Mouse (Mus musculus): Measurements from ENCODE around the gene Ruvbl2. TPM values are rescaled to one million over a fixed set of nuclear protein-coding genes. Genes with fewer than 3 reads are reported as not detected.

The Ruvbl2 gene
- polyA plus RNA-seq, 1 experiment from 2014 or later: 171 TPM

DNA sequence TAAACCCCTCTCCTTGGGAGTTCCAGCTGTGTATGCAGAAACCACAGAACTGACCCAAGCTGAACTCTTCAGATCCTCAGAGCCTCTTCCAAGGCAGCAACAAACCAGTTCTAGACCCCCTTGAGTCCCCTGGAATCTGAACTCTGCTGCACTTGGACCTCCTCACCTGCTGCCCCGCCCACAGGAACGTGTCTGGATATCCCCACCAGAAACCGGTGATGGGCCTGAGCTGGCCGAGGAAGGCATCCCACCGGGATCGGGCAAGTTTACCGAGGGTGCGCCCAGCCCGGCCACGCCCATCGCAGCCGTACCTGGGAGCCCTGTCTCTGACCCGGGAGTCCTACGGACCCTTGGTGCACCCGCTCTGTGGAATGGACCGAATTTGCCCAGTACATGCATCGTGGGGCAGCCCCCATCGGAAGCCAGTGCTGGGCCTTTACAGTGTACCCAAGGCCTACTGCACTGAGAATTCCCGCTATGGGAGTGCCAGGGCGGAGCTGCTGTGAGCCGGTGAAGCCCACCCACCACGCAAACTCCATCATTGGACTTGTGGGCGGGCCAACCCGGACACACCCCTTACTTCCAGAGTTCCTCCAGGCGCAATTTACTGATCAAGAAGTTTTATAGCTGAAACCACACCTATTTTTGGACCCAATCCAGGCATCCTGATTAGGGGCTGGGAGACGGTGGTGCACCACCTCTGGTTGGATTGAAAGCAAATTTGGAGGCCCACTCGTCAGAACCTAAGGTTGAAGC lies 17.9 kb downstream of the Ruvbl2 start:
- ATAC-seq (ENCODE audit: low FRiP score): no peak
- Histone ChIP-seq H3K27ac (ENCODE audit: low read depth, low read length) (no peak overlapping the region), H3K9me3 (ENCODE audit: control insufficient read depth, low read length) (no peaks in the 10 kb centered on the region), H3K36me3 (ENCODE audit: control insufficient read depth, insufficient read depth, low read length) (peaks cover 29% of the 10 kb centered on the region), H3K4me3 (ENCODE audit: low read depth, low read length) (no peak overlapping the region), H3K4me1 (ENCODE audit: control insufficient read depth, insufficient read depth, low read length) (no peaks in the 10 kb centered on the region), H3K9ac (ENCODE audit: low read length) (no peak overlapping the region), H3K4me2 (no peak overlapping the region), H3K27me3 (ENCODE audit: control insufficient read depth, insufficient read depth, low read length) (peaks cover 53% of the 10 kb centered on the region)
- WGBS: 13% methylated on average over 27 of the region's 27 CpGs
- peak; percentile 83 for DNase-seq (ENCODE audit: low spot score, missing footprints)

GRCm38 (mm10) chr7:45417962-45418492 lies 19.9 kb downstream of the Ruvbl2 start:
- peaks cover 73% of the 10 kb centered on the region for H3K27me3 ChIP-seq (ENCODE audit: control insufficient read depth, insufficient read depth, low read length)
- no peak overlapping the region for H3K9ac ChIP-seq (ENCODE audit: low read length)
- peaks cover 16% of the 10 kb centered on the region for H3K36me3 ChIP-seq (ENCODE audit: control insufficient read depth, insufficient read depth, low read length)
- peaks cover 4% of the 10 kb centered on the region for H3K4me1 ChIP-seq (ENCODE audit: control insufficient read depth, insufficient read depth, low read length)
- no peak for ATAC-seq (ENCODE audit: low FRiP score)
- H3K4me2 ChIP-seq: no peak overlapping the region
- H3K9me3 ChIP-seq (ENCODE audit: control insufficient read depth, low read length): no peaks in the 10 kb centered on the region
- H3K4me3 ChIP-seq (ENCODE audit: low read depth, low read length): no peak overlapping the region
- no peak overlapping the region for H3K27ac ChIP-seq (ENCODE audit: low read depth, low read length)
- WGBS: 12% methylated on average over 13 of the region's 13 CpGs
- peak; percentile 85 for DNase-seq (ENCODE audit: low spot score, missing footprints)

DNA sequence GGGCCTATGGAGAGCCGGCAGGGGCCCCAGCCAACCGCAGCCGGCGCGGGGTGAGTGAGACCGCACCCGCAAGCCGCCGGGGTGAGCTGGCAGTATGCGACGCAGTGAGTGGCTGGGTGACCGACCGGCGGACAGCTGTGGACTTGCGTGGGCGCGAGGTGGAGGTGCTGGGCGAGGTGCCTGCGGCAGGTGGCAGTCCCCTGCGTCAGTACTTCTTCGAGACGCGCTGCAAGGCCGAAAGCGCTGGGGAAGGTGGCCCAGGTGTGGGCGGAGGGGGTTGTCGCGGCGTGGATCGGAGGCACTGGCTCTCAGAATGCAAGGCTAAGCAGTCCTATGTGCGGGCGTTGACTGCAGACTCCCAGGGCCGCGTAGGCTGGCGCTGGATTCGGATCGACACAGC lies 22.3 kb downstream of the Ruvbl2 start:
- H3K4me3 ChIP-seq (ENCODE audit: low read depth, low read length): no peak overlapping the region
- WGBS: 11% methylated on average over 37 of the region's 37 CpGs
- no peak overlapping the region for H3K27ac ChIP-seq (ENCODE audit: low read depth, low read length)
- no peak overlapping the region for H3K9ac ChIP-seq (ENCODE audit: low read length)
- no peaks in the 10 kb centered on the region for H3K36me3 ChIP-seq (ENCODE audit: control insufficient read depth, insufficient read depth, low read length)
- no peak for DNase-seq (ENCODE audit: low spot score, missing footprints)
- no peak for ATAC-seq (ENCODE audit: low FRiP score)
- H3K9me3 ChIP-seq (ENCODE audit: control insufficient read depth, low read length): no peaks in the 10 kb centered on the region
- peaks cover 88% of the 10 kb centered on the region for H3K27me3 ChIP-seq (ENCODE audit: control insufficient read depth, insufficient read depth, low read length)
- no peak overlapping the region for H3K4me2 ChIP-seq
- peaks cover 4% of the 10 kb centered on the region for H3K4me1 ChIP-seq (ENCODE audit: control insufficient read depth, insufficient read depth, low read length)

- no peak overlapping the region for H3K4me3 ChIP-seq (ENCODE audit: low read depth, low read length)
- peaks cover 4% of the 10 kb centered on the region for H3K4me1 ChIP-seq (ENCODE audit: control insufficient read depth, insufficient read depth, low read length)
- H3K36me3 ChIP-seq (ENCODE audit: control insufficient read depth, insufficient read depth, low read length): no peaks in the 10 kb centered on the region
- H3K27ac ChIP-seq (ENCODE audit: low read depth, low read length): no peak overlapping the region
- 40% methylated on average over 12 of the region's 12 CpGs for WGBS
- H3K9ac ChIP-seq (ENCODE audit: low read length): no peak overlapping the region
- DNase-seq (ENCODE audit: low spot score, missing footprints) (peak; percentile 88), ATAC-seq (ENCODE audit: low FRiP score) (no peak)
- peaks cover 82% of the 10 kb centered on the region for H3K27me3 ChIP-seq (ENCODE audit: control insufficient read depth, insufficient read depth, low read length)
- H3K4me2 ChIP-seq: no peak overlapping the region
- H3K9me3 ChIP-seq (ENCODE audit: control insufficient read depth, low read length): no peaks in the 10 kb centered on the region
Measured at GRCm38 (mm10) chr7:45414740-45415224, 23.1 kb downstream of the Ruvbl2 start.

DNA sequence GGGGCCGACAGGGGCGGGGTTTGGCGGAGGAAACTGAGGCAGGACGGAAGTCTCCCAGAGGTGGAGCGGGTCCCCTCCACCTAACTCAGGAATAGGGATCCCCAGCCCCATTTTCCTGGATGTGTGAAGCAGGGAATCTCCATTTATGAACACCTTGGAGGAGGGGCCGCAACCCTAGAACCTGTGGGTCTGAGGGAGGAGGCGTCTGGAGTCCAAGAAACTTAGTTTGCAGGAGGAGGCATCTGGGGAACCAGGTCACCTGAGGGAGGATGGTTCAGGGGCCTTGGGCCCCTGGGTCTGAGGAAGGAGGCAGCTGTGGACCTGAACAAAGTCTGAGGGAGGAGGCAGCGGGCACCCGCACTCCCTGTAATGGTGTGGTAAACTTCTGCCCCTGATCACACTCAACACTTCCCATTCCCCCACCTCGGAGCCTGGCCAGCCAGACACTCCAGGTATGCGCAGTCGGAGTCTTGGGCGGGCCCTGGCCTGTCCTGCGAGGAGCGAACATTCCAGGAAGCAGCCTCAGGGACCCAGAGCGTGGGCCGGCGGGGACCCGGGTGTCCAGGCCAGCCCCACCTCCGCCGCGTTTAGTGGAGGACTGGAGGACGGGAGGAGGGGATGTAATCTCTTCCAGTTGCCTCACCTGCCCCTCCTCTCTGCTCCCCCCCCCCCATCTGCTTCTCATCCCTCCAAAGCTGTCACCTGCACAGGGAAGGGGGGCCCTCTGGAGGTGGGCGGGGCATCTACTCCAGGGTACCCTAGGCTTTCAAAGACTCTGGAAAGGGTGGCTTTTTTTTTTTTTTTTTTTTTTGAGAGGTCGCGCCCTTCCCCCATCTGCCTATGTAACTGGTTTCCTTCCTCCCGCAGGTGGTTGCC lies 23.8 kb downstream of the Ruvbl2 start:
- no peak overlapping the region for H3K27ac ChIP-seq (ENCODE audit: low read depth, low read length)
- no peak; the same call in 1 of the 2 replicates for ATAC-seq (ENCODE audit: low FRiP score)
- H3K36me3 ChIP-seq (ENCODE audit: control insufficient read depth, insufficient read depth, low read length): no peaks in the 10 kb centered on the region
- H3K4me1 ChIP-seq (ENCODE audit: control insufficient read depth, insufficient read depth, low read length): peaks cover 4% of the 10 kb centered on the region
- H3K27me3 ChIP-seq (ENCODE audit: control insufficient read depth, insufficient read depth, low read length): peaks cover 82% of the 10 kb centered on the region
- 2% methylated on average over 27 of the region's 27 CpGs for WGBS
- no peaks in the 10 kb centered on the region for H3K9me3 ChIP-seq (ENCODE audit: control insufficient read depth, low read length)
- DNase-seq (ENCODE audit: low spot score, missing footprints): no peak
- peak overlapping the region; percentile 60 for H3K4me2 ChIP-seq
- peak overlapping the region; percentile 22 for H3K9ac ChIP-seq (ENCODE audit: low read length)
- peak overlapping the region; percentile 42 for H3K4me3 ChIP-seq (ENCODE audit: low read depth, low read length)

- Histone ChIP-seq H3K9me3 (ENCODE audit: control insufficient read depth, low read length) (no peaks in the 10 kb centered on the region), H3K36me3 (ENCODE audit: control insufficient read depth, insufficient read depth, low read length) (no peaks in the 10 kb centered on the region), H3K27me3 (ENCODE audit: control insufficient read depth, insufficient read depth, low read length) (peaks cover 82% of the 10 kb centered on the region), H3K4me2 (peak within 1 kb of the TSS; percentile 60), H3K9ac (ENCODE audit: low read length) (peak within 1 kb of the TSS; percentile 22), H3K27ac (ENCODE audit: low read depth, low read length) (no peak within 1 kb of the TSS), H3K4me1 (ENCODE audit: control insufficient read depth, insufficient read depth, low read length) (peaks cover 4% of the 10 kb centered on the region), H3K4me3 (ENCODE audit: low read depth, low read length) (peak within 1 kb of the TSS; percentile 42)
- 3% methylated on average over 33 of the region's 45 CpGs for WGBS
- peak; percentile 90 for DNase-seq (ENCODE audit: low spot score, missing footprints)
- ATAC-seq (ENCODE audit: low FRiP score): peak; percentile 64
Measured at GRCm38 (mm10) chr7:45413113-45413863, 24.6 kb downstream of the Ruvbl2 start, which contains the start of gene Ntf5. Gene Ntf5, plus strand, starts transcription at chr7:45413695.

- peak; percentile 82 for DNase-seq (ENCODE audit: low spot score, missing footprints)
- ATAC-seq (ENCODE audit: low FRiP score): no peak
- Histone ChIP-seq H3K4me2 (no peak overlapping the region), H3K36me3 (ENCODE audit: control insufficient read depth, insufficient read depth, low read length) (no peaks in the 10 kb centered on the region), H3K27me3 (ENCODE audit: control insufficient read depth, insufficient read depth, low read length) (peaks cover 83% of the 10 kb centered on the region), H3K9me3 (ENCODE audit: control insufficient read depth, low read length) (no peaks in the 10 kb centered on the region), H3K4me3 (ENCODE audit: low read depth, low read length) (no peak overlapping the region), H3K9ac (ENCODE audit: low read length) (no peak overlapping the region), H3K27ac (ENCODE audit: low read depth, low read length) (no peak overlapping the region), H3K4me1 (ENCODE audit: control insufficient read depth, insufficient read depth, low read length) (peaks cover 4% of the 10 kb centered on the region)
- 91% methylated on average over 2 of the region's 2 CpGs for WGBS
Measured at GRCm38 (mm10) chr7:45412421-45412820, 25.5 kb downstream of the Ruvbl2 start.

GRCm38 (mm10) chr7:45409497-45410163 lies 28.3 kb downstream of the Ruvbl2 start:
- 83% methylated on average over 8 of the region's 8 CpGs for WGBS

More at GRCm38 (mm10) chr7:45409497-45410163, 28.3 kb downstream of the Ruvbl2 start:
- no peak for ATAC-seq (ENCODE audit: low FRiP score)
- peaks cover 82% of the 10 kb centered on the region for H3K27me3 ChIP-seq (ENCODE audit: control insufficient read depth, insufficient read depth, low read length)
- no peak overlapping the region for H3K4me2 ChIP-seq
- H3K9me3 ChIP-seq (ENCODE audit: control insufficient read depth, low read length): no peaks in the 10 kb centered on the region
- no peaks in the 10 kb centered on the region for H3K36me3 ChIP-seq (ENCODE audit: control insufficient read depth, insufficient read depth, low read length)
- no peak overlapping the region for H3K9ac ChIP-seq (ENCODE audit: low read length)
- peaks cover 6% of the 10 kb centered on the region for H3K4me1 ChIP-seq (ENCODE audit: control insufficient read depth, insufficient read depth, low read length)
- no peak overlapping the region for H3K4me3 ChIP-seq (ENCODE audit: low read depth, low read length)
- H3K27ac ChIP-seq (ENCODE audit: low read depth, low read length): no peak overlapping the region
- peak; percentile 10 for DNase-seq (ENCODE audit: low spot score, missing footprints)
